Comparison of ENCODE assay signal across 33 mouse cellular contexts in the genomic region with DNA sequence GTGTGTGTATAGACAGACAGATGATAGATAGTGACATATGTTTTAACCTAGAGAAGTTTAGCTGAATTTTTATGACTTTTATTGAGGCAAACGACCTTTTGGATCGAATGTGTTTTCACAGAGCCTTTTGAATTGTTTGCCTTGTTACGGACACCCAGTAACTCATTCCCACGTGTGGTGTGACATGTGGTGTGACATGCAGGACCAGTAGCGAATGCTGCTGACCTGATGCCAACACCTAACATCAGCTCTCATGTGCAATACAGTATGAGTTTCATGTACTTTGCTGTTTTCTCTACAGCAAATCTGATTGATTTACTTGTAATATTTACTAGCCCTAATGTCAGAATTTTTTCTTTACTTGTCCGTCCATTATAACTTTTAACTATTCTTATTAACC.
"Had no signal": no experiment of that assay in that cellular context is flagged by ENCODE, and none has a peak within 500 bp of the region (broad histone marks: within the 10 kb centered on the region; RNA-seq: fewer than 3 reads in every experiment).

No protein-coding gene starts in this region.

- ATAC-seq: hindbrain, embryonic 16.5 days; hindbrain, postnatal 0 days; inflammation-experienced regulatory T-cells, adult 6 months had no signal

- H3K4me3 ChIP-seq: heart, adult 2 months; heart, embryonic 10.5 days; heart, embryonic 12.5 days; heart, embryonic 13.5 days; heart, embryonic 15.5 days; hindbrain, embryonic 10.5 days; hindbrain, embryonic 12.5 days; hindbrain, embryonic 13.5 days; hindbrain, embryonic 15.5 days; intestine, embryonic 15.5 days; kidney, embryonic 15.5 days; layer of hippocampus, adult 2 months had no signal

- H3K27ac ChIP-seq: heart, adult 2 months; heart, embryonic 10.5 days; heart, embryonic 13.5 days; heart, embryonic 15.5 days; hindbrain, embryonic 10.5 days; hindbrain, embryonic 12.5 days; hindbrain, embryonic 13.5 days; hindbrain, embryonic 14.5 days; hindbrain, embryonic 15.5 days; hindbrain, postnatal 0 days; intestine, embryonic 15.5 days; kidney, embryonic 15.5 days; kidney, postnatal 0 days; layer of hippocampus, adult 2 months had no signal

- H3K27me3 ChIP-seq: heart, embryonic 12.5 days; heart, embryonic 13.5 days; heart, embryonic 15.5 days; hindbrain, embryonic 12.5 days; hindbrain, embryonic 13.5 days; hindbrain, embryonic 15.5 days; intestine, embryonic 15.5 days; kidney, embryonic 15.5 days had no signal

- DNase-seq: heart, adult 2 months; heart, postnatal 10 days; heart, postnatal 14 days; heart, postnatal 36 days; heart, postnatal 4 days; kidney, adult 11 months; kidney, adult 18-20 months; kidney, adult 2 months; kidney, adult 8-10 months; kidney, adult 9 months; kidney, postnatal 10 days; kidney, postnatal 14 days; kidney, postnatal 36 days; kidney, postnatal 4 days; layer of hippocampus, adult 9-11 months; layer of hippocampus, postnatal 36 days had no signal

- H3K4me2 ChIP-seq: heart, embryonic 11.5 days; heart, embryonic 12.5 days; heart, embryonic 13.5 days; heart, embryonic 15.5 days; hindbrain, embryonic 12.5 days; hindbrain, embryonic 13.5 days; hindbrain, embryonic 14.5 days; hindbrain, embryonic 15.5 days; intestine, embryonic 15.5 days; kidney, embryonic 15.5 days had no signal

- H3K9me3 ChIP-seq: heart, embryonic 10.5 days; heart, embryonic 12.5 days; heart, embryonic 13.5 days; heart, embryonic 15.5 days; hindbrain, embryonic 10.5 days; hindbrain, embryonic 12.5 days; hindbrain, embryonic 13.5 days; hindbrain, embryonic 15.5 days; intestine, embryonic 15.5 days; kidney, embryonic 15.5 days had no signal

- H3K9ac ChIP-seq: heart, embryonic 12.5 days; heart, embryonic 13.5 days; heart, embryonic 15.5 days; hindbrain, embryonic 12.5 days; hindbrain, embryonic 13.5 days; hindbrain, embryonic 14.5 days; hindbrain, embryonic 15.5 days; intestine, embryonic 15.5 days; kidney, embryonic 15.5 days had no signal
